In the genomic region with DNA sequence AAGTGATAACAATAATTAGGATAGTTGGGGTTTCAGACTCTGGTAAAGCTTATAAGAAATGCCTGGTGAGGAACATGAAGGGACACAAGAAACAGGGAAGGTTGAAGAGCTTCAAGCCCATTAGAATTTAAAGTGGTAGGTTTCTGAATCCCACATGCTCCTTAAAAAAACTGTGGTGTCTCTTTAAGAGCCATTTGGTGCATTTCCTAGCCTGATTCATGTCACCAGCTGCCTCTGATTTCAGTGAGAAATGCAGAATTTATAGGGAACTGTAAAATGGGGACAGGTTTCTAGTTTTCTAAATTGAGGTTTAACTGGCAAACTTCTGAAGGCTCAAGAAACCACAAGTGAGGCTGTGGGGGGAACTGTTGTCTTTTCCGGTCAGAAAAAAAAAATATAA, we compare ENCODE assay signal across 9 mouse cellular contexts. TPM values are rescaled to one million over a fixed set of nuclear protein-coding genes. Genes with fewer than 3 reads are reported as not detected.
DNase-seq lines count a peak whose midpoint lies in the region; ATAC-seq lines count a peak whose summit lies in the region.
"Had no signal": no experiment of that assay in that cellular context is flagged by ENCODE, and none has a peak within 500 bp of the region (broad histone marks: within the 10 kb centered on the region; RNA-seq: fewer than 3 reads in every experiment).

No protein-coding gene starts in this region.

- no peaks in the 10 kb centered on the region for H3K36me3 ChIP-seq in erythroblast, embryonic 14.5 days (ENCODE audit: control insufficient read depth)
- no peaks in the 10 kb centered on the region for H3K36me3 ChIP-seq in neural tube, embryonic 11.5 days (ENCODE audit: control insufficient read depth, insufficient read depth, low read length)
- H3K36me3 ChIP-seq in limb, embryonic 15.5 days: no peaks in the 10 kb centered on the region

- no peak for DNase-seq in neural tube, embryonic 11.5 days (ENCODE audit: low spot score)
- DNase-seq in neural tube, embryonic 10.5 days (ENCODE audit: extremely low spot score, low spot score): no peak
- peak; percentile 71 for DNase-seq in telencephalon, adult 2 months (ENCODE audit: low read depth, low spot score)
- DNase-seq in adrenal gland, postnatal 4 days (ENCODE audit: low spot score in 2 of 2): no peak

- H3K27me3 ChIP-seq in erythroblast, embryonic 14.5 days (ENCODE audit: control insufficient read depth): peaks cover 4% of the 10 kb centered on the region; the same call in 1 of the 2 replicates
- no peaks in the 10 kb centered on the region for H3K27me3 ChIP-seq in neural tube, embryonic 11.5 days (ENCODE audit: control insufficient read depth, insufficient read depth, low read length)
- no peaks in the 10 kb centered on the region for H3K27me3 ChIP-seq in limb, embryonic 15.5 days

- H3K9ac ChIP-seq in neural tube, embryonic 11.5 days (ENCODE audit: low read length): peak overlapping the region; percentile 71
- H3K9ac ChIP-seq in limb, embryonic 15.5 days: no peak overlapping the region

- no peaks in the 10 kb centered on the region for H3K9me3 ChIP-seq in erythroblast, embryonic 14.5 days (ENCODE audit: control insufficient read depth, low read length)
- H3K9me3 ChIP-seq in neural tube, embryonic 11.5 days (ENCODE audit: control insufficient read depth, low read length): no peaks in the 10 kb centered on the region
- no peaks in the 10 kb centered on the region for H3K9me3 ChIP-seq in limb, embryonic 15.5 days

- WGBS in neural tube, embryonic 11.5 days: 10% methylated on average over 1 of the region's 1 CpGs
- 0% methylated on average over 1 of the region's 1 CpGs for WGBS in limb, embryonic 15.5 days

- peak overlapping the region; percentile 46 for H3K4me3 ChIP-seq in erythroblast, embryonic 14.5 days (replicated peaks)
- peak overlapping the region; percentile 39 for H3K4me3 ChIP-seq in neural tube, embryonic 11.5 days (ENCODE audit: low read depth, low read length)
- peak overlapping the region; percentile 25 for H3K4me3 ChIP-seq in limb, embryonic 15.5 days

- ATAC-seq in erythroblast, adult 5-6 weeks (replicated peaks; ENCODE audit: low FRiP score, poor library complexity, severe bottlenecking): no peak
- no peak for ATAC-seq in neural tube, embryonic 11.5 days (ENCODE audit: insufficient read depth, low FRiP score, low TSS enrichment)
- no peak for ATAC-seq in limb, embryonic 15.5 days (ENCODE audit: insufficient number of reproducible peaks, low FRiP score, low TSS enrichment, low read depth)
- ATAC-seq in cerebellum, adult (ENCODE audit: insufficient number of reproducible peaks, low FRiP score, low TSS enrichment): no peak
- ATAC-seq: activated CD4-positive, CD25-positive, alpha-beta regulatory T cell, adult 4 months had no signal

- peak overlapping the region; percentile 64 for H3K4me2 ChIP-seq in neural tube, embryonic 11.5 days (ENCODE audit: low read depth)
- H3K4me2 ChIP-seq in limb, embryonic 15.5 days: peak overlapping the region; percentile 41

- H3K4me1 ChIP-seq in erythroblast, embryonic 14.5 days (ENCODE audit: control insufficient read depth): no peaks in the 10 kb centered on the region
- H3K4me1 ChIP-seq in neural tube, embryonic 11.5 days (ENCODE audit: control insufficient read depth, insufficient read depth, low read length): peaks cover 14% of the 10 kb centered on the region
- H3K4me1 ChIP-seq in limb, embryonic 15.5 days: peaks cover 53% of the 10 kb centered on the region

- peak overlapping the region; percentile 86 for H3K27ac ChIP-seq in neural tube, embryonic 11.5 days (ENCODE audit: low read depth, low read length)
- peak overlapping the region; percentile 33; the same call in 1 of the 2 replicates for H3K27ac ChIP-seq in limb, embryonic 15.5 days

RNA-seq across cellular contexts. Expression of gene Rtp4, which starts 0.3 kb away (rescaled TPM):
- polyA plus RNA-seq in erythroblast, embryonic 14.5 days (2012): 0.02 TPM in 1 of 2 replicates, not detected in the other
- 24.9 and 40.5 TPM in 2 replicates for total RNA-seq in erythroblast, adult 5-6 weeks (2015; ENCODE audit: low replicate concordance)
- 7.9 and 8.9 TPM in 2 replicates for total RNA-seq in erythroblast, adult 5-6 weeks (2017; ENCODE audit: low replicate concordance)
- 1.0 and 1.8 TPM in 2 replicates for polyA plus RNA-seq in neural tube, embryonic 11.5 days (2014; fragmentation: Nextera tagmentation; extraction: Ambion mirVana)
- 7.1 and 7.3 TPM in 2 replicates for polyA plus RNA-seq in limb, embryonic 15.5 days (2015; fragmentation: Nextera tagmentation; extraction: Ambion mirVana)
- 1 to 10 TPM; 8.3 to 9.4 TPM for total RNA-seq in adrenal gland, postnatal 4 days (2021)

RNA-seq across cellular contexts. Expression of gene Masp1, which starts 0.8 kb away (rescaled TPM):
- not detected in 2 replicates for polyA plus RNA-seq in erythroblast, embryonic 14.5 days (2012)
- not detected in 2 replicates for total RNA-seq in erythroblast, adult 5-6 weeks (2015; ENCODE audit: low replicate concordance)
- not detected in 2 replicates for total RNA-seq in erythroblast, adult 5-6 weeks (2017; ENCODE audit: low replicate concordance)
- 18.9 and 19.0 TPM in 2 replicates for polyA plus RNA-seq in neural tube, embryonic 11.5 days (2014; fragmentation: Nextera tagmentation; extraction: Ambion mirVana)
- polyA plus RNA-seq in limb, embryonic 15.5 days (2015; fragmentation: Nextera tagmentation; extraction: Ambion mirVana): 7.1 and 8.4 TPM in 2 replicates
- 10 to 100 TPM; 76.5 to 89.9 TPM for total RNA-seq in adrenal gland, postnatal 4 days (2021)
- polyA plus RNA-seq: activated CD4-positive, CD25-positive, alpha-beta regulatory T cell, adult 4 months had no signal
